Mouse (Mus musculus) megakaryocyte progenitor cell, adult 5-6 weeks (primary cell): ENCODE results near the gene Gm2a. TPM values are rescaled to one million over a fixed set of nuclear protein-coding genes. Genes with fewer than 3 reads are reported as not detected.
A peak's percentile ranks its signal among the peaks of the same experiment; 100 is the strongest.

ENCODE experiments used
- ATAC-seq: replicated peaks from 2 replicates; pipeline ENCODE4 v1.8.0; 2016; ENCODE audit warnings: mild to moderate bottlenecking, moderate TSS enrichment, inconsistent platforms; ENCODE audit not compliant: poor library complexity
- total RNA-seq, 2 experiments: library from RNA; stranded (forward) in 1 of 2; stranded (reverse) in 1 of 2; fragments of 157-497, 149-512 nt in 1 of 2; fragments of 200-1000 nt in 1 of 2; gene quantifications; 2 replicates each; pipeline versions ENCODE4 v1.2.3 to v1.2.4; 2015 to 2017

Gm2a gene
- total RNA-seq, 2 experiments from 2014 or later, result 53.6 to 92.0 TPM

GRCm38 (mm10) chr11:55127937-55128336 lies 30.0 kb downstream of the Gm2a start:
- no peak for ATAC-seq

- no peak for ATAC-seq
These were observed 30.5 kb downstream of the Gm2a start for GRCm38 (mm10) chr11:55128411-55128810.

- peak; percentile 92 for ATAC-seq
These were observed 33.3 kb downstream of the Gm2a start for GRCm38 (mm10) chr11:55131077-55131742.

- ATAC-seq, result no peak
These were observed 34.0 kb downstream of the Gm2a start for GRCm38 (mm10) chr11:55131946-55132345.

- no peak for ATAC-seq
These were observed 35.3 kb downstream of the Gm2a start for GRCm38 (mm10) chr11:55133204-55133603.

GRCm38 (mm10) chr11:55134407-55134806 lies 36.5 kb downstream of the Gm2a start:
- ATAC-seq, result no peak

GRCm38 (mm10) chr11:55134871-55135270 lies 37.0 kb downstream of the Gm2a start:
- ATAC-seq, result no peak

- ATAC-seq, result peak; percentile 95
These were observed 39.0 kb downstream of the Gm2a start for GRCm38 (mm10) chr11:55136770-55137547.

GRCm38 (mm10) chr11:55137646-55138045 lies 39.7 kb downstream of the Gm2a start:
- no peak for ATAC-seq

- no peak for ATAC-seq
These were observed 43.6 kb downstream of the Gm2a start for GRCm38 (mm10) chr11:55141502-55141901.

- no peak for ATAC-seq
These were observed 46.1 kb downstream of the Gm2a start for GRCm38 (mm10) chr11:55144011-55144410.

- no peak for ATAC-seq
These were observed 48.9 kb downstream of the Gm2a start for GRCm38 (mm10) chr11:55146855-55147254.

GRCm38 (mm10) chr11:55147423-55147822 lies 49.5 kb downstream of the Gm2a start:
- ATAC-seq, result peak; percentile 57

GRCm38 (mm10) chr11:55148461-55148860 lies 50.5 kb downstream of the Gm2a start:
- peak; percentile 47 for ATAC-seq

GRCm38 (mm10) chr11:55151608-55152007 lies 53.7 kb downstream of the Gm2a start, which contains the start of gene Slc36a3:
Slc36a3 (minus strand) TSS chr11:55151708.
- no peak for ATAC-seq

GRCm38 (mm10) chr11:55154398-55155069 lies 56.6 kb downstream of the Gm2a start:
- 0 out of 2 replicates have a peak, but pooled peaks have one; percentile 12 for ATAC-seq

GRCm38 (mm10) chr11:55155070-55155421 lies 57.1 kb downstream of the Gm2a start:
- peak; percentile 92 for ATAC-seq

GRCm38 (mm10) chr11:55158785-55159359 lies 61.0 kb downstream of the Gm2a start:
- peak; percentile 63 for ATAC-seq
